Mouse (Mus musculus) cerebellum, adult 11 months (tissue): ENCODE measurements around the gene Vamp2.

Experiments used
- DNase-seq: peaks from one replicate; pipeline ENCODE4 v3.0.0; 2022

Gene Vamp2

GRCm38 (mm10) chr11:69119446-69120155, 31.3 kb downstream of the Vamp2 start:
- no peak for DNase-seq

DNA sequence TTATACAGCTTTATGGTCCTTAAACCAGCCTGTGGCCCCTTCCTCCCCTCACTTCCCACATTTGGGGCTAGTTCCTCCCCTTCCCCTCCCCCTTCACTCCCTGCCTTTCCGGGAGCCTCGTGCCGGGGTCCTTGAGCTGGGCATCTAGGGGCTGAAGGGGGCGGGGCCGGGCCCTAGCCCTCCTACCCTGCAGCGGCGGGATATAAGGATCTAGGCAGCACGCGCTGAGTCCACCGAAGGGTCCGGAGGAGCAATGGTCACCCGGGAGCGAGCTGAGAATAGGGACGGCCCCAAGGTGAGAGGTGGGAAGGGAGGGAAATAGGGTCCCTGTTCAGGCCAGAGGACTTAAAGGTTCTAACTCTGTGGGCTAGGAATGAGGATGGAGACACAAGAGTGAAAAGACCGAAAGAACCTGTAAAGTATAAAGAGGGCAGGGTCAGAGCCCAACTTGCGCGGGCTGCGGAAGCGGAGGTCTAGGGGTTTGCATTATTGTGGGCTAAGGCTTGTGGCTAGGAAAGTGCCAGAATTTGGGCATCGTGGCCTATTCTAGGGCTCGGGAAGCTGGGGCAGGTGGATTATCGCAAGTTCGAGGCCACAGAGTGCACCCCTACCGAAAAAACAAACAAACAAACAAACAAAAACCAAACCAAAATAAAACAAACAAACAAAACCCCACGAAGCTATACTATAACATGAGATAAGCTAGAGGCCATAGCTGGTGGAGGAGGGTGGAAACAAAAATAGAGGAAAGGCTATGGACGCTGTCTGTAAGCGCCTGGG, 32.1 kb downstream of the Vamp2 start, which contains the start of gene Hes7:
Hes7 (plus strand) TSS at position 184 of the 780 bp plus-strand sequence.
- peak; percentile 46 for DNase-seq

DNA sequence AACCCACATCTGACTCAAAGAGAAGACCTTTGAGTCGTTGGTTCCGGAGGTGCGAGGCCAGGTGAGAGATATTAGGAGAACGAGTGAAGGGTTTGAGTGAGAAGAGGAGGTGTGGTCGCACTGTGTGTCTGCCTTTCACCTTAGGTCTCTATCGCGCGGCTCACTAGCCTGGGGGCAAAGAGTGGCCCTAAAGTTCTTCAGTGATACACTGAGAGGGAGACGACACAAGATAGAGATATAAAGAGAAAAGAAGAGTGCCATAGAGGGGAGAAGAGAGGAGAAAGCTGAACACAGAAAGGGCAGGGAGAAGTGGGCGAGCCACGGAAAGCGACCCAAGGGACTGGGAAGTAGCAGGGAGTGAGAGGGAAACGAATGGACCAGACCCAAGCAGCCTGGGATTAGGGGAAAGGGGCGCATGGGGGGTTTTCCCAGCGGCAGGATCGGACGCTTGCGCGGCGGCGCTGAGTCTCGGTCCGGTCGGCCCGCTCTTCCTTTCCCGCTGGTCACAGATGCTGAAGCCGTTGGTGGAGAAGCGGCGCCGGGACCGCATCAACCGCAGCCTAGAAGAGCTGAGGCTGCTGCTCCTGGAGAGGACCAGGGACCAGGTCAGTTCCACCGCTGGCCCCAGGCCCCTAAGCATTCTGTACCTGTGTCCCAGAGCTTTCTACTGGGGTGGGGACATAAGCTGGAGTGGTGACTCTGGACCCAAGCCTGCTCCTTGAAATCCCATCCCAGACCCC, 32.9 kb downstream of the Vamp2 start:
- DNase-seq: peak; percentile 41

DNA sequence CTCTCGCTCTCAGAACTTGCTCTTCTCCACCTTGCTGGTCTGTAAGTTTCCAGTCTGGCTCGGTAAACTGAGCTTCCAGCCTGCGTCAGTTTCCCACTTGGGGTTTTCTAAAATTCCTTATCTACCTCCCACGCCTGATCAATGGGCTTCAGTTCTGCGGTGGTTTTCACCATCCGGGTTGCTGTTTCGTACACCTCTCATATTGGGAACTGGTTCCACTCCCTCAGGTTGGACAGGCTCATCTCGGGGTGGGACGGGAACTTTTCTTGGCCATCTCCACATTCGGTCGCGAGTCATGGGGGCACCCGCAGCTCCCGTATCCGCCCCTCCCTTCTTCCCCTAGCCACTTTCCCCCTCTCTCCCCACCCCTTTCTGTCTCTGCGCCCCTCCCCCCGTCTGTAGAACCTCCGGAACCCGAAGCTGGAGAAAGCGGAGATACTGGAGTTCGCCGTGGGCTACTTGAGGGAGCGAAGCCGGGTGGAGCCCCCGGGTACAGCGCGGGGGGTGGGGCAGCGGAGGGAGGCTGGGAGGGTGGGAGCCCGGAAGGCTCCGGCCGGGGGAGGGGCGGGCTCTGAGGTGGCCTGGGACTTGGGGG, 33.5 kb downstream of the Vamp2 start:
- no peak for DNase-seq

GRCm38 (mm10) chr11:69122336-69122951, 34.2 kb downstream of the Vamp2 start, which contains the start of gene 9130213A22Rik:
Gene 9130213A22Rik (minus strand): TSS chr11:69122589.
- peak; percentile 82 for DNase-seq

- DNase-seq: peak; percentile 90
These were observed 34.9 kb downstream of the Vamp2 start for GRCm38 (mm10) chr11:69123056-69123692.

GRCm38 (mm10) chr11:69123693-69124497, 35.6 kb downstream of the Vamp2 start:
- DNase-seq: peak; percentile 87

GRCm38 (mm10) chr11:69124498-69124847, 36.2 kb downstream of the Vamp2 start:
- peak; percentile 63 for DNase-seq

DNA sequence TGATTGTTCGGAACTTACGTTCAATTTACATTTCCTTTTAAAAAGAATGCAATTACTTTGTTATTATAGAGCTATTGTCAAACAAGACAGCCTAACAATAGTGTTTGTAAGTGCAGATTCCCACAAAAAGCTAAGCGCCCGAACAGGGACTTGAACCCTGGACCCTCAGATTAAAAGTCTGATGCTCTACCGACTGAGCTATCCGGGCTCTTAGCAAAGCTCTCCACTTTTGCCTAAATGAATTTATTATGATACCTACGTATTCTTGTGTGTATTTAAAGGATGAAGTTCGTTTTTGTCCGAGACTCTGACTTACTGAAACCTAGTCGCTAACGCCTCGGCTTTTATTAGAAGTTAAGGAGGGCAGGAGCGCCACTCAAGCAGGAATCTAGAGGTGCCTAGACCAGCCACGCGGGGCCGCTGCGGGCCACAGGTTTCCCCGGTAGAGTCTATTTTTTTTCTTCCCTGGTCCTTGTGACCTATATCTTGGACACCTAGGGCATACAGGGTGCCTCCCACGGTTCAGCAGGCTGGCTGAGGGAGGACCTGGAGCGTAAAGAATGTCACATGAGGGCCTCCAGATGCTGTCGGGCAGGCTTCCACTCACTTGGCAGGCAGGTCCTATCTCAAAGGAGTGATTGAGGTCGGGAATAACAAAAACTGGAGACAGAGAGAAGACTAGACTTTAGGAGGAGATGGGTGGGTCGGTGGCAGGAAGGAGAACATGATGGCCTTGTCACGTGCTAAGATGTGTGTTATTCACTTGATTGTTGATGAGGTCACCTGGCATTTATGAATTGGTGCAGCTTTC, 37.0 kb downstream of the Vamp2 start:
- DNase-seq: peak; percentile 85

DNA sequence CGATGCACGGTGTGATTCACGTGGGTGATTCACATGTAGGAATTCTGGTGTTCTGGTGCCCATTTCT, 37.4 kb downstream of the Vamp2 start, which contains the start of gene Aloxe3:
Aloxe3 (plus strand) TSS at position 45 of the 67 bp plus-strand sequence.
- DNase-seq: no peak

- DNase-seq: peak; percentile 60
These were observed 37.8 kb downstream of the Vamp2 start for GRCm38 (mm10) chr11:69125919-69126705.

DNA sequence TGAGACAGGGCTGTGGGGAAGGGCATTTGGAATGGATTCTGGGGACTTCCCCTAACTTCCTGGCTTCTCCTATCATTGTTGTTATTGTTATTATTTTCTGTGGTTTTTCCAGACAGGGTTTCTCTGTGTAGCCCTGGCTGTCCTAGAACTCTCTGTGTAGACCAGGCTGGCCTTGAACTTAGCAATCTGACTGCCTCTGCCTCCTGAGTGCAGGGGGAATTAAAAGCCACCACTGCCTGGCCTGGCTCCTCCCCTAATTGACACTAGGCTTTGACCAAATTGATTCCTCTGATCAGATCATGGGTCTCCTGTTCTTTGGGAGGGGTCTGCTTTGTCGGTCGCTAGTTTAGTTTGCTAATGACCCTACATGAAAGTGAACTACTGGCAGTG, 38.4 kb downstream of the Vamp2 start:
- no peak for DNase-seq

DNA sequence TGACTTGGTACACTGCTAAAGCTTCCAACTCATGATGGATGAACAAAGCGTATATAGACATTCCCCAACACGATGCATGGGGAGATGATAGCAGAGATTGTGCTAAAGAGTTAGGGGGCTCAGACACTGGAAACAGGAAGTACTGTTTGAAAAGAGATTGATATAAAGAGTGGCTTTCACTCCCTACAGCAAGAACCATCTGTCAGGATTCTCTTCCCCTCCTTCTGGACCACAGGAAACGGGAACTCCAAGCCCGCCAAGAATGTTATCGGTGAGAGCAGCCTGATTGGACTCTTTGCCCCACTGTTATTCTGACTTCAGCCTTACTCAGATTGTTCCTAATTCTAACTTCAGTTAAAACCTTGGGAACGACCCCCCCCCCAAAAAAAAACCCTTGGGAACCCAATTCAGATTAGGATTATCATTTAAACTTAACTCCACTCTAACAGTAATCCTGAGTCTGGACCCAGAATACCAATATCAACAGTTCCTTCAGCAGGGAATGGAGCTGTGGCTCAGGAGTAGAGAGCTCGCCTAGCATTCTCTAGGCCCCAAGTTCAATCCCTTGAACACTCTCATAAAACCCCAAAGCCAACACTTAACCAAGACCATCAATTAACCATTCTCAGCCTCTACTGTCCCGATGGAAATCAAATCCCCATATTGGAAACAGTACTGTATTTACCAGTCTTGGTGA, 40.3 kb downstream of the Vamp2 start:
- no peak for DNase-seq

DNA sequence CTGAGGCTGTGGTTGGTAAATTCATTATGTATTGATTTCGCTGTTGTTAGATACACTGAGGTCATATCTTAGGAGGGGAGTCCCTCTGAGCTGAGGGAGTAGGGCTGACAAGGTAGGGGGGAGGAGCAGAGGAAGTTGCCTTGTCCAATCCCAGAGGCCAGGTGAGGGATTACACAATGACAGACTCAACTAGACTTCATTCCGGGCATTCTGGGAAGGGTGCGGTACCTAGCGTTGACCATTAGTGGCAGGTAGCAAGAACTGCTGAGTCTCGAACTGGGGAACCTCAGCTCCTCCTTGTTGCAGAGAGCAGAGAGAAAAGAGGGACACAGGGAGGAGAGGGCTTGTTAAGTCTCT, 45.3 kb downstream of the Vamp2 start:
- no peak for DNase-seq

DNA sequence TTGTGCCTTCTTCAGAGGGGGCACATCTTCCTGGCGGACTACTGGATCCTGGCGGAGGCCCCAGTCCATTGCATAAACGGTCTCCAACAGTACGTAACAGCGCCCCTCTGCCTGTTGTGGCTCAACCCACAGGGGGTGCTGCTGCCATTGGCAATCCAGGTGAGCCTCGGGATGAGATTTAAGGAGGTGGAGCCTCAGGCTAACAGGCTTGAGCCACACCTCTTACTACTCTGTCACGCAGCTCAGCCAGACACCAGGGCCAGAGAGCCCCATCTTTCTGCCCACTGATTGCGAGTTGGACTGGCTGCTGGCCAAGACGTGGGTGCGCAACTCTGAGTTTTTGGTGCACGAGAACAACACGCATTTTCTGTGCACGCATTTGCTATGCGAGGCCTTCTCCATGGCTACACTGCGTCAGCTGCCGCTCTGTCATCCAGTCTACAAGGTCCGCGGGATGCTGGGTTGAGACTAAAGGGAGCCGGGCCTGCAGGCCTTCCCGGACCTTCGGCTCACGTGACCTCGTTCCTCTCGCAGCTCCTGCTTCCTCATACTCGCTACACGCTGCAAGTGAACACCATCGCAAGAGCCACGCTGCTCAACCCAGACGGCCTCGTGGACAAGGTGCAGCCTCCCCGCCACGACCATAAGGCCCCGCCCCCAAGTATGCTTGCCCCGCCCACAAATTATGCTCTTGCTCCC, 45.8 kb downstream of the Vamp2 start:
- peak; percentile 70 for DNase-seq

GRCm38 (mm10) chr11:69134622-69134968, 46.3 kb downstream of the Vamp2 start:
- DNase-seq: no peak

DNA sequence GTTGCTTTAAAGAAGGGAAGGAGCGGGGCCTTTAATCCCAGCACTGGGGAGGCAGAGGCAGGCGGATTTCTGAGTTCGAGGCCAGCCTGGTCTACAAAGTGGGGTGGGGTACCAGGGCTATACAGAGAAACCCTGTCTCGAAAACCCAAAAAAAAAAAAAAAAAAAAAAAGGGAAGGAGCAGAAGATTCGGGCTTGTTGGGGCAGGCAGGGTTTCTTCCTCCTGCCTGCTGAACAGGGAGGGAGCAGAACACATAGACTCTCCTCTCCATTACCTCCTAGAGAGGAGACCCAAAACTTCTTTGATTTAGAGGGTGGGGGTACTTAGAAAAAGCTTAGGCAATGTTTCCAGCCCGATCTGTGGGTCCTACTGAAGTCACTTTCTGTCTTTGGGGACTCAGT, 47.1 kb downstream of the Vamp2 start:
- no peak for DNase-seq
